Mouse (Mus musculus) hindbrain, embryonic 11.5 days (tissue): ENCODE results near the gene Nfu1. TPM values are rescaled to one million over a fixed set of nuclear protein-coding genes. Genes with fewer than 3 reads are reported as not detected.

ENCODE experiments used
- ATAC-seq: fragments of 200-750 bp; cut with Nextera tagmentation; 2 replicates; pipeline ENCODE4 v1.8.0; 2017; ENCODE audit warnings: mild to moderate bottlenecking, moderate TSS enrichment, moderate library complexity; ENCODE audit not compliant: low FRiP score
- DNase-seq: peaks from one replicate; pipeline ENCODE4 v3.0.0-alpha.2; 2015; ENCODE audit warnings: low spot score
- H3K27ac ChIP-seq: fragments of 300-500 bp; sonication (generic); 2 replicates; pipeline ENCODE4 v1.5.1; 2014; ENCODE audit warnings: mild to moderate bottlenecking, low read depth, low read length
- H3K27me3 ChIP-seq: fragments of 300-500 bp; sonication (generic); 2 replicates; pipeline ENCODE4 v1.6.1; 2014; ENCODE audit warnings: mild to moderate bottlenecking, low read length, moderate library complexity, mixed read lengths; ENCODE audit not compliant: control insufficient read depth, insufficient read depth
- H3K36me3 ChIP-seq: fragments of 300-500 bp; sonication (generic); 2 replicates; pipeline ENCODE4 v1.6.1; 2014; ENCODE audit warnings: mild to moderate bottlenecking, low read length, moderate library complexity, mixed read lengths; ENCODE audit not compliant: control insufficient read depth, insufficient read depth
- H3K4me1 ChIP-seq: fragments of 300-500 bp; sonication (generic); replicated peaks from 2 replicates; pipeline ENCODE4 v1.6.1; 2014; ENCODE audit warnings: low read length, mixed read lengths; ENCODE audit not compliant: control insufficient read depth, insufficient read depth
- H3K4me2 ChIP-seq: fragments of 300-500 bp; sonication (generic); replicated peaks from 2 replicates; pipeline ENCODE4 v1.6.1; 2014; ENCODE audit warnings: mild to moderate bottlenecking, low read depth, low read length
- H3K4me3 ChIP-seq: fragments of 300-500 bp; sonication (generic); 2 replicates; pipeline ENCODE4 v1.5.1; 2014; ENCODE audit warnings: low read depth, low read length
- H3K9ac ChIP-seq: fragments of 300-500 bp; sonication (generic); 2 replicates; pipeline ENCODE4 v1.6.1; 2014; ENCODE audit warnings: low read depth, low read length
- H3K9me3 ChIP-seq: fragments of 300-500 bp; sonication (generic); 2 replicates; pipeline ENCODE4 v1.6.1; 2016; ENCODE audit warnings: low read length; ENCODE audit not compliant: control insufficient read depth
- WGBS: fragments of 180-500 bp; shearing (Covaris S2); extraction: QIAGEN DNeasy Blood & Tissue Kit; methylation state at CpG from one replicate; pipeline ENCODE4 v1.1.7; 2014; 5-methylcytosine and 5-hydroxymethylcytosine counted together
- polyA plus RNA-seq: library from polyadenylated mRNA; unstranded; fragments of >200 nt; fragmentation: Nextera tagmentation; extraction: Ambion mirVana; gene quantifications from 2 replicates; pipeline ENCODE4 v1.2.1, GENCODE M21; 2014

Gene Nfu1
- polyA plus RNA-seq, 1 experiment from 2014 or later: 102 TPM

DNA sequence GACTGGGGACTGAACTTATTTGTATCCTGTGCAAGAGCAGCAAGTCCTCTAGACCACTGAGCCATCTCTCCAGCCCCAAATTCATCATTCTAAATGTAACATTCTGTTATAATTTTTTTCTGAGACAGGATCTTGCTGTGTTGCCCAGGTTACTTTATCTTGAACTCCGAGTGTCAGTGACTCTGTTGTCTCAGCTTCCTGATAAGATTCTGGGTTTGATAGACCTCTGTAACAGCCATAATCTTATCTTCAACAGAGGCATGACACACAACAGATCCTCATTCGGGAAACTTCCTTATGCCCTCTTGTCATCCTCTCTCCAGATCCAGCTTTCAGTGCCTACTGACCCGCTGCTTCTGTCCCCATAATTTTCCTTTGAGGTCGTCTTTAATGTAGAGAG lies 63.7 kb downstream of the Nfu1 start:
- no peaks in the 10 kb centered on the region for H3K4me1 ChIP-seq
- no peak overlapping the region for H3K27ac ChIP-seq
- no peak overlapping the region for H3K4me3 ChIP-seq
- DNase-seq (no peak), ATAC-seq (no peak)
- no peaks in the 10 kb centered on the region for H3K27me3 ChIP-seq
- 89% methylated on average over 4 of the region's 4 CpGs for WGBS
- H3K9ac ChIP-seq: no peak overlapping the region
- no peak overlapping the region for H3K4me2 ChIP-seq
- no peaks in the 10 kb centered on the region for H3K36me3 ChIP-seq
- H3K9me3 ChIP-seq: no peaks in the 10 kb centered on the region

DNA sequence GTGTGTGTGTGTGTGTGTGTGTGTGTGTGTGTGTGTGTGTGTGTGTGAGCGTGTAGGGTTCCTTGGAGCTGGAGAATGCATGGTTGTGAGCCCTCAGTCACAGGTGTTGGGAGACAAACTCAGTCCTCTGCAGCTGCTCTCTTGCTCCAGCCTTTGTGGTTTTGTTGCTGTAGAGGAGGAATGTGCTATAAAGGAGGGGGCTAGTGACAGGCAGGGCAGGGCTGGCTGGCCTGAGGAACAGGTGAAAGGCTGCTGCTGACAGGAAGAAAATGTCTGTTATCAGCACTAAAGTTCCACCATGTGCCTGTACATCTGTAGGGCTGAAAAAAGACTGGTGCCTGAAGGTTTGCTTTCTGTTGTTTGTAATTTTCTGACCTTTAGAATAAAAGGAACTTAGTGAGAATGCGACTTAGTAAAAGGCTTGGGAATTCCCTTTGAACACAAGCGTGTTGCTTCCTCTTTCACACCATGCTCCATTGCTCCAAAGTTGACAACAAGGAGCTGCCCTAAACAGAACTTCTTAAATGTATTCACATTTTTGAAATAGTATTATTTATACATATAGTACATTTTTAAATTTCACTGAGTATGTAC lies 66.2 kb downstream of the Nfu1 start:
- 67% methylated on average over 3 of the region's 3 CpGs for WGBS
- Histone ChIP-seq H3K9me3 (no peaks in the 10 kb centered on the region), H3K27me3 (no peaks in the 10 kb centered on the region), H3K36me3 (no peaks in the 10 kb centered on the region), H3K4me2 (no peak overlapping the region), H3K4me3 (no peak overlapping the region), H3K27ac (no peak overlapping the region), H3K4me1 (no peaks in the 10 kb centered on the region), H3K9ac (no peak overlapping the region)
- ATAC-seq (no peak), DNase-seq (no peak)

Other genes starting within 250 kb of the Nfu1 start
- gene Anxa4, start 215.7 kb upstream of the Nfu1 start, polyA plus RNA-seq: 8.2 and 11.7 TPM in 2 replicates
- gene Aak1, start 159.7 kb upstream of the Nfu1 start, polyA plus RNA-seq: 22.0 and 33.0 TPM in 2 replicates
- 16.9 and 18.1 TPM in 2 replicates for gene Gfpt1, start 33.6 kb downstream of the Nfu1 start, polyA plus RNA-seq
- gene D6Ertd527e, start 95.5 kb downstream of the Nfu1 start, polyA plus RNA-seq: 0.08 TPM in 1 of 2 replicates, not detected in the other